Mouse (Mus musculus): ENCODE measurements at regions not wholly inside any gene's neighbourhood (a gene's known extent, or its start where the extent isn't known, plus 50 kb on each side); places are given as distances from the start of the nearest gene placed in this dataset.

- no peak for DNase-seq (ENCODE audit: low read depth, low spot score)
Observed at GRCm38 (mm10) chr5:90164434-90164833, 59.4 kb downstream of the Cox18 start.

GRCm38 (mm10) chr5:90163033-90163859, 60.6 kb downstream of the Cox18 start:
- DNase-seq (ENCODE audit: low read depth, low spot score): peak; percentile 19

- no peak for DNase-seq (ENCODE audit: low read depth, low spot score)
Observed at GRCm38 (mm10) chr5:90160281-90160680, 63.5 kb downstream of the Cox18 start.

GRCm38 (mm10) chr5:90156522-90156921, 67.3 kb downstream of the Cox18 start:
- no peak for DNase-seq (ENCODE audit: low read depth, low spot score)

- DNase-seq (ENCODE audit: low read depth, low spot score): no peak
Observed at GRCm38 (mm10) chr5:90149611-90150532, 73.9 kb downstream of the Cox18 start.

GRCm38 (mm10) chr5:90135971-90136370, 87.8 kb downstream of the Cox18 start:
- no peak for DNase-seq (ENCODE audit: low read depth, low spot score)

- no peak for DNase-seq (ENCODE audit: low read depth, low spot score)
Observed at GRCm38 (mm10) chr5:90107036-90107435, 116.8 kb downstream of the Cox18 start.

- DNase-seq (ENCODE audit: low read depth, low spot score): peak; percentile 2
Observed at GRCm38 (mm10) chr5:90104672-90105071, 119.1 kb downstream of the Cox18 start.

GRCm38 (mm10) chr5:90088541-90088940, 135.3 kb downstream of the Cox18 start:
- no peak for DNase-seq (ENCODE audit: low read depth, low spot score)

- DNase-seq (ENCODE audit: low read depth, low spot score): no peak
Observed at GRCm38 (mm10) chr5:90086491-90086890, 137.3 kb downstream of the Cox18 start.

GRCm38 (mm10) chr5:90077025-90077536, 146.7 kb downstream of the Cox18 start:
- no peak for DNase-seq (ENCODE audit: low read depth, low spot score)

- DNase-seq (ENCODE audit: low read depth, low spot score): no peak
Observed at GRCm38 (mm10) chr5:90075629-90076349, 148.0 kb downstream of the Cox18 start.

- no peak for DNase-seq (ENCODE audit: low read depth, low spot score)
Observed at GRCm38 (mm10) chr5:90071806-90072205, 152.0 kb downstream of the Cox18 start.

- DNase-seq (ENCODE audit: low read depth, low spot score): no peak
Observed at GRCm38 (mm10) chr5:90068601-90069000, 155.2 kb downstream of the Cox18 start.

GRCm38 (mm10) chr5:90067817-90068216, 156.0 kb downstream of the Cox18 start:
- no peak for DNase-seq (ENCODE audit: low read depth, low spot score)

GRCm38 (mm10) chr5:90065884-90066615, 157.8 kb downstream of the Cox18 start:
- no peak for DNase-seq (ENCODE audit: low read depth, low spot score)

GRCm38 (mm10) chr5:90055686-90056085, 168.1 kb downstream of the Cox18 start:
- DNase-seq (ENCODE audit: low read depth, low spot score): no peak

GRCm38 (mm10) chr5:90052516-90052915, 169.4 kb upstream of the Adamts3 start:
- no peak for DNase-seq (ENCODE audit: low read depth, low spot score)

- DNase-seq (ENCODE audit: low read depth, low spot score): no peak
Observed at GRCm38 (mm10) chr5:90049856-90050255, 166.7 kb upstream of the Adamts3 start.

- no peak for DNase-seq (ENCODE audit: low read depth, low spot score)
Observed at GRCm38 (mm10) chr5:90042781-90043180, 159.6 kb upstream of the Adamts3 start.

- DNase-seq (ENCODE audit: low read depth, low spot score): peak; percentile 30
Observed at GRCm38 (mm10) chr5:90033103-90033502, 150.0 kb upstream of the Adamts3 start.

All from mesoderm, embryonic 11.5 days (tissue).